Mouse (Mus musculus) embryo, embryonic 10.5 days (tissue): Measurements from ENCODE around the gene Vmn2r76.
A peak's percentile ranks its signal among the peaks of the same experiment; 100 is the strongest.
"Not testable (repeated sequence)": the region's sequence is repeated elsewhere in the genome, so short reads cannot be mapped to it uniquely, and the experiment has no call there.

ENCODE experiments used
- DNase-seq: peaks from one replicate; pipeline ENCODE4 v3.0.0-alpha.2; 2015; ENCODE audit warnings: low spot score

Vmn2r76 gene

DNA sequence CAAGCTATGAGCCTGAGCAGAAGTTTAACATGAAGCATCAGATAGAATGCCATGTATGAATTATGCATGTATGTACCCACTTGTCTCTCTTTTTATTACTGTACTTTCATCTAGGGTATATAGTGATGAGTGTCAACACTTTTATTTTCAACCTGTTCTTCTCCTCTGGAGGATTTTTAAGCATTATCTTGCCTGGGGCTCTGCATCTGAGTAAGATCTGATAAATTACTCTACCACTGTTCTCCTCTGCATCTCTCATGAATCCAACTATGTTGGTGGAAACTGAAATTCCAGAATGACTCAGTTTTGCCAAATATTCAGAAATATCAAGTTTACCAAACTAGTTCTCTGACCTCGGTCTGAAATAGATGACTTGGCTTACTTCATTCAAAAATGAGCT, at the start of gene Vmn2r76:
Vmn2r76 (minus strand) TSS at position 101 of the 400 bp plus-strand sequence.
- no peak for DNase-seq

DNA sequence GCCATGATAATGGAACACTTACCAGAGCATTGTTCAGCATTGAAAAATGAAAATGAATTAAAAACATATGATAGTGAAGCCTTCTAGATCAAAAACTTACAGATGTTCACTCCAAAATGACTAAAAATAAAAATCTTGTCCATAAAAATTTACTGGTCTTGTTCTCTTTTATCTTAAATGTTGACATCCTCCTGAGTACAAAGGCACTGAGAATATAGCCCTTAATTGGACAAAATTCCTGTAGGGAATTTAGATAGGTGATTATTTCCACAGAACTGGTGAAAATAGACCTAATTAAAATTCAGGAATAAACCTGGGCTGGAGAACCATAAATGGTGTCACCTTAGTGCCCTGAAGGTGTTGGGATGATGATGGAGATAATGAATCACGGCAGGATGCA, 31.0 kb upstream of the Vmn2r76 start, which contains the start of gene Olfr310:
Olfr310 (minus strand) TSS at position 101 of the 400 bp plus-strand sequence.
- no peak for DNase-seq

DNA sequence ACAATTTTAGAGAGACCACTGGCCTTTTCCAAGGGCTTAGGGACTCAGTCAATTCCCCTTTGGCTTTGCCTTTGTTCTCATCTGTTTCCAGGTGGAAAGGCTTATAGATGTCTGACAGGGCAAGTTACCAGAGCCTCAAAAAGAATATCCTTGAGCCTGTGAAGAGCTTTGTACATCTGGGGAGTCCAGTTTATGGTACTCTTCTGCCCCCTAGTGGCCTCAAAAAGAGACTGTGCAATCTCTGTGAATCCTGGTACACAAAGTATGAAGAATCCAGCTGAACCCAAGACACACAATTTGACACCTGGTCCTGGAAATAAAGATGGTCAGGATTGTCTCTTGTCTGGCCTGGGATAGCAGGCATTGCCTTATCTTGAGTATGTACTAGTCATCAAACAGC, 34.8 kb downstream of the Vmn2r76 start:
- DNase-seq, result peak; percentile 56

DNA sequence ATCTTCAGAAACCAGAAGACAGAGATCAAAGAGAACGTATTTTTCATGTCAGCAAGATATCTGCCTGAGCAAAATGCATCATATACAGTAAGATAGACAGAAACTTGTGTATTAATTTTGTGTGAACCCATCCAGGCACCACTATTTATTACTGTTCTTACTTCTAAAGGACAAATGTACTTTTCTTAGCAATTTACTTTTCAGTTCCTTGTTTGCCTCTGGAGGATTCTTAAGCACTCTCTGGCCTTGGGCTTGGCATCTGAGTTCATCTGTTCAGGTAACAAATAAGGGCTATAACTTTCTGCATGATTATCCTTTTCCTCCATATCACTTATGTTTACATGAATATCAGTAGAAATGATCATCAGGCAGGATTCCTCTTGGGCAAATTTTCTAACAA, 74.4 kb downstream of the Vmn2r76 start, which contains the start of gene Vmn2r75:
Vmn2r75 (minus strand) TSS at position 101 of the 400 bp plus-strand sequence.
- DNase-seq, result not testable (repeated sequence)
